Mouse (Mus musculus) spleen, postnatal 14 days (tissue): ENCODE data around the gene Lpxn.
A peak's percentile ranks its signal among the peaks of the same experiment; 100 is the strongest.

ENCODE experiments used
- DNase-seq, 2 experiments: peaks; one replicate each; pipeline ENCODE4 v3.0.0; 2021 to 2022; ENCODE audit warnings: low spot score in 2 of 2

Lpxn gene

DNA sequence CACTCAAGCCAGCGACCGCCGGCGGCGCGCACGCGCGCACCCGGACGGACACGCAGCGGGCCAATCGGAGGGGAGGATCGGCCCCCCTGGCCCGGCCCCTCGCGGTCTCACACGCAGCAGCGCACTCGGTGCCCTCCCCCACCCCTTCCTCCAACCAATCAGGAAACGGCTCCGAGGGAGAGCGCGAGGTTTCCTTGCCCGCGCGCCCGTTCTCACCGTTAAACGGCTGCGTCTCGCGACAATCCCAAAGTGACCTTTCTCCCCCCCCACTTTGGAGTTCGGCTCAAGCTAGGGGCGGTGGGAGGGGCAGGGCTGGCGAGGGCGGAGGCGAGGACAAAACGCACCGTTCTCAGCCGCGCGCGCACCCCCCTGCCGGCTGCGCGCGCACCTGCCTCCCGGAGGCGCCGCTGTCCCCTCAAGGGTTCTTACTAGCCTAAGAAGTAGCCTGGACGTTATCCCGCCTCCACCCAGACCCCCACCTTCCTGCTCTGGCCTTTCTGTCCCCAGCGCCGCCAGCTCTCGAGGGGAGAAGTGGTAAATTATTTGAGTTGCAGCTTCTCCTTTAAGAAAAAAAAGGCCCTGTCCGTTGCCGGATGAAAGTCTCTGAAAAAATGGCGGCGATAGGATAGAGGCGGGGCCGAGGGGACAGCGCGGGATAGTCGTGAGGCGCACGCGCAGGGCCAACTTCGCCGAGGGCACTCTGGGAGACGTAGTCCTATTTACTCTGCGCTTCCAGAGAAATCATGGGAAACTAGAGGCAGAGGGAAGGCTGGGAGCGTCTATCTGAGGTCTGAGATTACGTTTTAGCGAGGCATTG is at the start of gene Lpxn, which contains the start of gene Zfp91:
Gene Lpxn (plus strand): TSS at position 683 of the 817 bp plus-strand sequence.
Gene Zfp91 (minus strand): TSS at position 616 of the 817 bp plus-strand sequence.
- peak; percentile 84 to 89 for DNase-seq

DNA sequence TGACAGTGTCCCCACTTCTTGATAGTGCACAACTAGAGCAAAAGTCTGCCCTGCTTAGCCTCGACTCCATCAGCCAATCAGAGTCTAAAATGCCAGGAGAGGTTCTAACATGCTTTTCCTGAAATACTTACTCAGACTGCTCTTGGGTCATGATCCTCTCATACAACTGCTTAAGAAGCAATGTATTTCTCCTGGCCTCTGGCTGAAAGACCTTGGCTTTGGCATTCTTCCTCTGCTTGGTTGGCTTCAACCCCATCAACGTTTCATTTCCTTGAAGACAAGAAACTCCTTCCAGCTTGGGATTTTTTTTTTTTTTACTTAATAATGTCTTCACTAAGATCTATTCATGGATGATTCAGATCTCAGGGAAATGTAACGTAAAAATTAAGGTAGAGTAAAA is 39.7 kb upstream of the Lpxn start:
- DNase-seq, result no peak

DNA sequence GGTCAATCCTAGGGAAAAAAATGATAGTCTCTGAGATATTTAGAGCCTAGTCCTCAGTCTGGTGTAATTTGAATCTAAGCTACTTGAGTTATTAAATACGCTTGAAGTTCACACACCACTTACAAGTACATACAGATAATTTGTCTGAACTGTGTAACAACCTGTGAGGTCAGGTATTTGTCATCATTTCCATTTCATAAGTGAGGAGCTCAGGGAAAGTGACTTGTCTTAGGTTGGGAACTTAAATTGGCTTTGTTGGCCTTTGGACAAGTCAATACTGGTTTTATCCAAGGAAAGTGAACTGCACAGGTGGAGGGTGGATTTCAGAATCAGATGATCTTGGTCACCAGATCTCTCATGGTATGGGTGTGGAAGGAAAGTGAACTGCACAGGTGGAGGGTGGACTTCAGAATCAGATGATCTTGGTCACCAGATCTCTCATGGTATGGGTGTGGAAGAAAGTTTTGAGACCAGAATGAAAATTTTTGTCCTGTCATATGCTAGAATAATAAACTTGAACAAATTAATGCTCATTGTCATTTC is 37.0 kb upstream of the Lpxn start:
- no peak for DNase-seq

DNA sequence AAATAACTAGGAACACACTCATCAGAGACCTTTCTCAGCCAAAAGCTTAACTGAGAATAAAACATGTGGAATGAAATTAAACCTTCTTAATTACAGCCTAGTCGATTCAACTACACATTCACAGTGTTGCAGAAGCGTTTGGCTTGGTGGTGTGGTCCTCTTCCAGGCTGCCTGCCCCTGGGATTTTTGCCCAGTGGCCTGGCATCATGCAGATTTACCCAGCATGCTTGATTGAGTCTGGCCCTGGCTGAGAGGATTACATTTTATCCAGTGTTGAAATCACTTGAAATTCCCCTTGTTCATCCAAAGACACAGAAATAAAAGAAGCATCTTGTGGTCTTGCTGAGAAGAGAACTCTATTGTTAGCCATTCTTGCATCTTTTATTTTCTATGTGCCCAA is 36.3 kb upstream of the Lpxn start:
- DNase-seq, result no peak

DNA sequence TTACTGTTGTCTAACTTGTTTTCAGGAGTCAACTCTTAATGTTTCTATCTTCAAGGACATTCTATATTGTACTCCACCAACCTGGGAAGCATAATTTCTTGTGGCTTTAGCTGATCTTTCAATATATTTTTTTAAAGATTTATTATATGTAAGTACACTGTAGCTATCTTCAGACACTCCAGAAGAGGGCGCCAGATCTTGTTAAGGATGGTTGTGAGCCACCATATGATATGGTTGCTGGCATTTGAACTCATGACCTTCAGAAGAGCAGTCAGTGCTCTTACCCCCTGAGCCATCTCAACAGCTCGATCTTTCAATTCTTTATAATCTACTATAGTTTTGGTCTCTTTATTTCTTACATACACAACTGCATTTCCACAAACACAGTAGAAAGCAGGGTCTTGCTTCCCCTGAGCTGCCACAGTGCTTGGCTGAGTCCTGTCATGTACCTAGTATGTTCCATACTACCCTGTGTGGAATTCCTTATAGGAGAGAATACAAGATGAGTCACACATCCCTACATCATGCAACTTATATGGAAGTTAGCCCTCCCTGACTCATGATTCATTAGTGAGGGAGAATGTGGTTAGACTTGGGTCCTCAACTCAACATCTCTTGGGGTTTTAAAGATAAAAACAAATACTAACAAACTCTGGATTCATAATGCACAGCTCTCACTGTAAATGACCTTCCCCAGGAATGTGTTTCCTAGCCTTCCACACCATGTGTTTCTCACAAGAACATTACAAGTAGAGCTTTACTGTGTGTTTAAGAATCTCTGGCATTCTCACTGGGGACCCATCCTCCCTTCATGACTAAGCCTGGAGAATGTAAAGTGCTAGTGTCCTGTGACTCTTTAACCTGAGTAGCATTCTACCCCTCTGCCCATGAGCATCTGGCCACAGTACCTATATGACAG is 33.5 kb upstream of the Lpxn start:
- DNase-seq, result peak in 1 of 2 experiments; percentile 22

DNA sequence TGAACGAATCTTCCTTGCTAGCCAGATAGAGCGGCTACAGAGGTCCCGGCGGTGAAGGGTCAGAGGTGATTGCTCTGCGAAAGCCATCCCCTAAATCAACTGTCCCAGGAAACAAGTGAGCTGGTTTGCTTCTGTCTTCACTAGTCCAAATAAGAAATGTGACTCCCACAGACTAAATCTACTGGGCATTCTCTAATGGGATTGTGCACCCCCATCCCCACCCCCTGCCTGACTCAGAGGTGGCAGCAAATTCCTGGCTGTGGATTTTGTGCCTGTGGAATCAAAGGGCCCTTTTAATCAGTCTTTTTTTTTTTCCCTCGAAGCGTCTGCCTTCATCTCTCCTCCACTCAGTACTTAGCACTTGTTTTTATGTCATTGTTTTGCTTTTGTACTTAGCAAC is 30.7 kb upstream of the Lpxn start, which contains the start of gene Cntf:
Gene Cntf (minus strand): TSS at position 325 of the 400 bp plus-strand sequence.
- no peak for DNase-seq

DNA sequence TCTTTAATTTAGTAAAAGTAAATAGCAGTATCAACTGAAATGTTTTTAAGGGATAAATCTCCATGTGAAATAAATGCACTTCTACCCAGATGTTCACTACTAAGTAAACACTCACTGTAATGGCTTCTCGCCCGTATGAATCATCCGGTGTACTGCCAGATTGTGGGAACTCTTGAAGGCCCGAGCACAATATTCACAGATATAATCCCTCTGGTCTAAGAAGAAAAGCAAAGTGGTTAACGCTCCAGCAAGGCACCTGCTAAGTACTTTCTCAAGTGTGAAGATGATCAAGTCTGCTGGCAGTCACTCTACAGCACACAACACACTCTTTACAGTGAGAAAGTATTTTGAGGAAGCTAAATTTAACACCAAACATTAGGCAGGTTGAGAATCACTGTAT is 25.1 kb upstream of the Lpxn start:
- DNase-seq, result no peak

DNA sequence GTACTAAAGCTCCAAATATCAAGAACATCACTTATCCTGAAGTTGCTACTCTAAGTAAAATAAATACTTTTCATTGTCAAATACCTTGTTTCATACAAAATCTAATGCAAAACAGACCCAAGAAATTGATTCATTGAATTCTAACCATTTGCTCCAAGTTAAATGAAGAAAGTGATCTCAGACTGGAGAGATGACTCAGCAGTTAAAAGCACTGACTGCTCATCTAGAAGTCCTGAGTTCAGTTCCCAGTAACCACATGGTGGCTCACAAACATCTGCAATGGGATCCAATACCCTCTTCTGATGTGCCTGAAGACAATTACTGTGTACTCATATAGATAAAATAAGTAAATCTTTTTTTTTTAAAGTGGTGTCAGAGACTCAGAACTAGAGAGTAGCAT is 15.6 kb upstream of the Lpxn start:
- no peak for DNase-seq

DNA sequence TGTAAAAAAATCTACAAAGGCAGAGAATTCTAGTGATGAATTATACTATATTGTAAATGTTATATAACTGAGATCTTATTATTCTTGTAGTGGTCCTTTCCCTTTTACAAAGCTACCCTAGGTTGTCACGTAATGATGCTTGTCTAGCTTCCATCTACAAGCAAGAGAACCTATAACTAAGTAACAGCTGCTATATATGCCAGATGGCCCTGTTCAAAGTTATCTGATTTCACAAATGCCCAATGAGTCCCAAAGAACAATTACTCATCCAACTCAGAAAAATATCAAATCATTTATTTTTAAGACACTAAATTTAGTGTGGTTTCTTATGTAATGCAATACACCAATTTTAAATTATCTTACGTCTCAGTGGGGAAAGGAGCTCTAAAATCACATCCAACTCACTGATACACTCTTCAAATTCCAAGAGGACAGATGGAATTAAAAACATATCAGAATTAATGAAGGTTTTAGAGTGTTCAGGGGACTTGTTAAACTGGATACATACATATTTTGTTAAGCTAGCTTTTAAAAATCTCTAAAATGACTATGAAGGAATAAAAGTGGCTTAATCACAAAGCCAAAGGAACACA is 9.1 kb upstream of the Lpxn start:
- DNase-seq, result no peak

DNA sequence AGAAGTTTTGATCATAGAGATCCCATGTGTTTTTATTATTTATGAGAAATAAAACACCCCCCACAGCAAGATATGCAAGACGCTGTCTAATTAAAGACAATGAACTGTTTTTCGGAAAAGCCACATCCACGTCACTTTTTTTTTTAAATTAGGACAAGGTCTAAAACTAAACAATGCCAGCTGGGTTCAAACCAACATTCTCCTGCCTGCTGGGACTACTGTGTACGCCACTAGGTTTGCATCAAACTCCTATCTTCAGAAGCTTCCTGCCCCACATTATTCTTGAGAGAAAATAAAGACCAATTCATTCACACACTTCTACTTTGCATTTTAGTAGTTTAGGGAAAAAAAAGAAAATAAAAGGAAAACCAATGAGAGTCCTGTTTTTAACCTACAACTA is 8.3 kb upstream of the Lpxn start:
- no peak for DNase-seq

DNA sequence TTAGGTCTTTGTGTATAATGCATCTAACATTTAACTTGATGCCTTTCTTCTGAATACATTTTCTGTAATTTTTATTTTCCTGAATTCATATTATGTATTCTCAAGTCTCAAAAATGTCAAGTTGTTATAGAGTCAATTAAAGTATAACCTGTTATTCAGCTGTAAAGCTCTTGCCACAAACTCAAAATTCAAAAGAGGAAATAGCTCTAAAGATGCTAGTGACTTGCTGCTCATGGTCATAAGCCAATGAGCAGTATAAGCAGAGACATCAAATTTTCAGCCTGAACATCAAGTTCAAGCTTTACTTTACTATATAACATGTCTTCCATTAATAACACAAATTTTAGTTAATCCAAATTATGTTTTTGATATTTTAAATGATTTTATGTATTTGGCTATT is 3.6 kb upstream of the Lpxn start:
- DNase-seq, result no peak

DNA sequence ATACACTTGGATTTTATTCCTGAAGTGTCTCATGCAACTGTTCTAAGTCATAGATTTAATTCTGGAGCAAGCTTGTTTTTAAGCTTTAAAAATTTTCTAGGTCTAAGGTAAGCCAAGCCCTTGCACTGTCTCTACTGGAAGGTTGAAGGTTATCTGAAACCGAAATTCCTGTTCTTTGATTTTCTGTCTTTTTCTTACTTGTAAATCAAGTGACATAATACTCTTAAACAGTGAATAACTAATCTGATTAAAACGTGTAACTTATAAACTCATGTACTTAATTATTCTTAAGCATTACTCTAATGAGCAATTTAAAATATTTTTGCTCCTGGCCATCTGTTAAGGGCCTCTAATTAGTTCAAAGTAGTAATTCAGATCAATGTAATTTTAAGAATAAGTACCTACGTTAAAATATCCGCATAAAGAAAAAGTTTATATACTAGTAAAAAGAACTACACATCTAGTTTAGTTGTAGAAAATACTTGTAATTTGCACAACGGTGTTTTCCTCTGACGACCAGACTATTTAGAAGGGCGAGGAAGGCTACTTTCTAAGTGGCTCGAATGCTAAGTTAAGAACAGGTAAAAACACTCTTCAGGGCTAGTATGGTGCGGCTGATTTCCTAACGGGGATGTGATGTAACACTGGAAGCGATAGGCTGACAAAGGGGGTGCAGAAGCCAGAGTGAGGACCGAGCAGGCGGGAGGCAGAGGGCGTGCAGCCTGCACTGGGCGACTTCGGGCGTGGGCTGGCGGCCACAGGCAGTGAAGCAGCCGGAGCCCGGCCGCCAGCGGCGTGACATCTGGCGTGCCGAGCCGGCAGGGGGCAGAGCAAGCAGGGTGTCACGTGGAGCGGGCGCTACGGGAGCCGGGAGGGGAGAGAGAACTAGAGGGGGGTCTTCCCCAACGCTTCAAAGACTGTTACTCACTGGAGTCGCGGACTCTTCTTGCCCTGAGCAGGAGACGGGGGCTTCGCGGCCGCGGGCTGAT is 1.6 kb upstream of the Lpxn start:
- peak; percentile 89 to 92 for DNase-seq

DNA sequence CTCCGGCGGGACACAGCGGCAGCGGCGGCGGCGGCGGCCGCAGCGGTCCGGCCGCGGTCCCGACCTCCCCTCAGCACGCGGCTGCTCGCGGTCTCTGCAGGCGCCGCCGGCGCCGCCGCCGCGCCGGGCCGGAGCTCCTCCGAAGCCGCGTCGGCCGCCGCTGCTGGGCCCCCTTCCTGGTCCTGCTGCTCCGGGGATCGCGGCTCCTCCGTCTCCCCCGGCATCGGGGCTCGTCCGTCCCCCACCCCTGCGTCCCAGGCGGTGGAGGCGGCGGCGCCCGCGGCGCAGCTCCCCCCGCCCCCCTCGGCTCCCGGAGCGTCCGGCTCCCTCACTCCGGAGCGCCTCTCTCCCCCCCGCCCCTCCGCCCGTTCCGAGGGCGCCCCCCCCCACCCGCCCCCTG is 883 bp upstream of the Lpxn start:
- no peak for DNase-seq

DNA sequence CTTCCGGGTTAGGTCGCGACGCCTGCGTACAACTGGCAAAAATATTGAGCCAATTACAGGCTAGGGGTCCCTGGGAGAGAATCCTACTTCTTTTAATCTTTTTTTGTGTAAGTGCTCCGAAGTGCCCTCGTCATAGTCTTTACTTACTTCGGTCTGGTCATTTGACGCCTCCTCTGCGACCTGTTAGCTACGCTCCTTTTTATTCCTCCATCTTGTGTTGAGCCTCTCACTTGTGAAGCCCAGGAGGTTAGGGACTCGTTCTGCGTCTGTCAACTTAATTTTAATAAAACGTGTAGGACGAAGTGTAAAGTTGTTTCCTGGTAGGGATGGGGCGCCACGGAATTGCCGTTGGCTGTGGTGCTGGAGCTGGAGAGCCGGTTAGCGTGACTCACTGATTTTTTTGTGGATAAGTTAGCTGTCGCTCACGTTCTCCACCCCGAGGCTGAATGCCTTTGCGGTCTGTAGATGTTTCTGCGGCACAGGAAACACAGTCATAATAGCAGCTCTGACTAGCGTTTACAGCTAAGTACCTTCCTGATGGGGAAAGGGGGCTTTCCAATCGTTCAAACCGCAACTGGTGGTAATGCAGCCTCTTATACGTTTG is 437 bp downstream of the Lpxn start:
- peak; percentile 47 to 57 for DNase-seq

DNA sequence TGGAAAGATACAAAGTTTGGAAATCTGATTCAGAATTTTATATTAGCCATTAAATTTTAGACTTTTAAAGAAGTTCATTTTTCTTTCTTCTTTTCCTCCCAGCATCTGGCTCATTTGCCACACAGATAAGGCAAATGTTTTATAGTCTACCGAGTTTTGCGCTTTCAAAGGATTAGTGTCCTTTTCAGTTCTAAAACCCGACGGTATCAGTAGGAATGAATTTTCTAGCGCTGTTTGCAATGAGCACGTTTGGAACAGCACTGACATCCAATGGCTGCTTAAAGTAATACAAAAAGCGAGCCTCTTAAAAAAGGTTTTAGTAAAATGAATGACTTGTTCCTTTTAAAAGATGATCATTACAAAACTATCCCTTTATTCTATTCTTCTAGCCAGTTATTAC is 1.1 kb downstream of the Lpxn start:
- no peak for DNase-seq

DNA sequence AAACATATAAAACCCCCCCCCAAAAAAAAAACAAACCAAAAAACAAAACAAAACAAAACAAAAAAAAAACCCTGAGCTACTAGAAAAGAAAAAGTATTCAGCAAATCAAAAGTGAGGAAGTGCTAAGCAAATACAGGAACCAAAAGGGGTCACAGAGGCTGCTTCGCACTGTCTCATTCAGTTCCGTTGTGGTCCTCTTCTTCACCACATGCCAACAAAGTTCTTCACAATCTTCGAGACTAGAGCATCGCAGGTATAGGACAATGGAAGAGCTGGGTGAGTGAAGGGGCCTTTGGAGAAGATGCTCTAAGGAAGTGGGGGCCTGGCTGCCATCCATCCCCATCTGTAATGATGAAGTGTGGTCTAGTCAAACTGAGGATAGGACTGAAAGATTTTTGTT is 2.4 kb downstream of the Lpxn start:
- DNase-seq, result peak in 1 of 2 experiments; percentile 8

DNA sequence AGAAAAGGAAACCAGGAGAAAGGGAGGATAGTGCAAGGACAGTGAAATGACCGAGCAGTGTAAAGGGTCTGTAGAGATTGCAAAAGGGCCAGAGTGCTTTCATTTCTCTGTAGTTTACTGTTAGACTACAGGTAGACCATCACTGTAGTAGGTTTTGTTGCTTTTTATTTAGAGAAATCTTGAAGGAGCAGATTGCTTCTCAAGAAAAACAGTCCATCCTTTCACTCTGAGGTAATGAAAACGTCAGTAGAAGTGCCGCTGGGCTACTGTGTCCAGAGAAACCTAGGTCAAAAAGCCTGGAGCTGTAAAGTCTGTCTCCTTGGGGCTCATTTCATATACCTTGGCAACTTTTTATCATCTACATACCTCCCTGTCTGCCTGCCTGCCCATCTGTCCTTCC is 3.1 kb downstream of the Lpxn start:
- no peak for DNase-seq

DNA sequence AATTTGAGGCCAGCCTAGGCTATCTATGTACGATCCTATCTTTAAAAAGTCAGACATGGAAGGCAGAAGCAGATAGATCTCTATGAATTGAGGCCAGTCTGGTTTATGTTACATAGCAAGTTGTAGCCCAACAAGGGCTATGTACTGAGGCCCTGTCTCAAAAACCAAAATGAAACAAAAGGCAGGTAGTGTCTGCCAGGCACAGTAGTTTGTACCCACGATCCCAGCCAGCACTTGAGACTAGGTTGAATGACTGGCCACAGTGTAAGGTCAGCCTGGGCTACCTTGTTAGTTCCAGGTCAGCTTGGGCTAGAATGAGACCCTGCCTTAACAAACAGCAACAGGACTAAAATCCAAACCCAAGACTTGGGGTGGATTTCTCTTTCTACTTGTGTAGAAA is 4.6 kb downstream of the Lpxn start:
- no peak for DNase-seq

DNA sequence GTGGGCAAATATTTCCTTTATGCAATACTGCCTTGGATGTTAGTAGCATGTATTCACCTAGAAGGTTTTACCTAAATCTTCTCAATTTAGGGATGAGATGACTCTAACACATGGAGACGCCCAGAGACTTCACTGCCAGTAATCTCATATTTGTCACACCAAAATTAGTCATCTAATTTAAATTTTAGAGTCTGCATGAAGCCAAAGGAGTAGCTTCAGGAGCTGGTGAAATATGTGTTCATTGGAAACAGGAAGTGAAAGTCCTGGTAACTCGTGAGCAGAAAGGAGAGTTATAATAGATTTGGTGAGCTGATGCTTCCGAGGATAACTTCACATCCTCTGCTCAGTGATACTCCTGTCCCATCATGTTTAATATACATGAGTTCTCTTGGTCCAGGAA is 5.1 kb downstream of the Lpxn start:
- no peak for DNase-seq

DNA sequence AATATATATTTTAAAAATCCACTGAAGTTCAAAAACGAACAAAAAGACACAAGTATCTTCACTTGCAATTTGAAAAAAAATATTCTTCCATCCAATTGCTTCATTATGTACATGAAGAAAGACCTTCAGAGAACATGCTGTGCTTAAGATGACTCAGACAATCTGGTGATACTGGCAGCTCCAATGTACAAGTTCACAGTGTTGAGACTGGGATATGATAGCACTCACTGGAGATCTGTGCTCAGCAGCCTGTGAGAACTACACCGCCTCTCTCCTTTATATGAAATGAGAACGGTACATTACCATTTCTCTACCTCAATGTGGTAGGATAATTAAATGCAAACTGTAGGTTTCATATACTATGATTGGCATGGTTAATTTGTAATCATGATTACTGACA is 6.8 kb downstream of the Lpxn start:
- DNase-seq, result no peak
